Mouse (Mus musculus) limb, embryonic 15.5 days (tissue): ENCODE data around the gene Gpr150. TPM values are rescaled to one million over a fixed set of nuclear protein-coding genes. Genes with fewer than 3 reads are reported as not detected.

Experiments
- ATAC-seq: fragments of 200-750 bp; cut with Nextera tagmentation; 2 replicates; pipeline ENCODE4 v1.8.0; 2017; ENCODE audit warnings: low read depth, moderate TSS enrichment; ENCODE audit not compliant: insufficient number of reproducible peaks, low FRiP score, low TSS enrichment
- H3K27ac ChIP-seq: fragments of 300-500 bp; sonication (generic); 2 replicates; pipeline ENCODE4 v1.5.1; 2015; ENCODE audit warnings: moderate library complexity, mild to moderate bottlenecking, inconsistent platforms
- H3K27me3 ChIP-seq: fragments of 300-500 bp; sonication (generic); 2 replicates; pipeline ENCODE4 v1.6.1; 2015; ENCODE audit warnings: inconsistent platforms
- H3K36me3 ChIP-seq: fragments of 300-500 bp; sonication (generic); 2 replicates; pipeline ENCODE4 v1.6.1; 2015; ENCODE audit warnings: inconsistent platforms
- H3K4me1 ChIP-seq: fragments of 300-500 bp; sonication (generic); 2 replicates; pipeline ENCODE4 v1.6.1; 2015; ENCODE audit warnings: inconsistent platforms
- H3K4me2 ChIP-seq: fragments of 300-500 bp; sonication (generic); 2 replicates; pipeline ENCODE4 v1.6.1; 2015; ENCODE audit warnings: mild to moderate bottlenecking, inconsistent platforms
- H3K4me3 ChIP-seq: fragments of 300-500 bp; sonication (generic); 2 replicates; pipeline ENCODE4 v1.5.1; 2015; ENCODE audit warnings: mild to moderate bottlenecking, inconsistent platforms
- H3K9ac ChIP-seq: fragments of 300-500 bp; sonication (generic); 2 replicates; pipeline ENCODE4 v1.6.1; 2015; ENCODE audit warnings: inconsistent platforms
- H3K9me3 ChIP-seq: fragments of 300-500 bp; sonication (generic); 2 replicates; pipeline ENCODE4 v1.6.1; 2016; ENCODE audit warnings: inconsistent platforms
- WGBS: fragments of 180-500 bp; shearing (Covaris S2); methylation state at CpG from one replicate; pipeline ENCODE4 v1.1.7; 2015; 5-methylcytosine and 5-hydroxymethylcytosine counted together
- polyA plus RNA-seq: library from polyadenylated mRNA; unstranded; fragments of >200 nt; fragmentation: Nextera tagmentation; extraction: Ambion mirVana; gene quantifications from 2 replicates; pipeline ENCODE4 v1.2.1, GENCODE M21; 2015

Gene Gpr150
- 0.09 and 0.10 TPM in 2 replicates for polyA plus RNA-seq

DNA sequence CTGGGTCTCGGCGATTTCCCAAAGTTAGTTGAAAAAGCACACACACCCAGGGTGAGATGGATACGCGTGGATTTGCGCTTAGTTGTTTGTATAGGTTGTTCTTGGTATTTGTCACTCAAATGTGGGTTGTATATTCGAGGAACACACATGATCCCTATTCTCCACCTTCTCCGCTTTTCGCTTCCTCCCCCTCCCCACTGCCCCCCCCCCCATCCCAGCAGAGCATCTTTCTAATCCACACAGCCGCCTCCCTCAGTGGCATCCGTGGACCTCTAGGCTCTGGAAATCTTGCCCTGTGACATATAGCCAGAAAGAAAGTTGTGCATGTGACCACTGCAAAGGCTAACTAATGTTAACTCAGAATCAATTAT, at the start of gene Gpr150:
Gene Gpr150, minus strand, starts transcription at position 101 of the 371 bp plus-strand sequence.
- no peak for ATAC-seq
- peaks cover 51% of the 10 kb centered on the region for H3K27me3 ChIP-seq
- 0 out of 2 replicates have a peak within 1 kb of the TSS, but pooled peaks have one; percentile 5 for H3K9ac ChIP-seq
- no peak within 1 kb of the TSS for H3K27ac ChIP-seq
- H3K4me2 ChIP-seq: peak within 1 kb of the TSS; percentile 98
- no peaks in the 10 kb centered on the region for H3K9me3 ChIP-seq
- H3K36me3 ChIP-seq: no peaks in the 10 kb centered on the region
- WGBS: 16% methylated on average over 10 of the region's 10 CpGs
- peaks cover 16% of the 10 kb centered on the region for H3K4me1 ChIP-seq
- H3K4me3 ChIP-seq: peak within 1 kb of the TSS; percentile 50

DNA sequence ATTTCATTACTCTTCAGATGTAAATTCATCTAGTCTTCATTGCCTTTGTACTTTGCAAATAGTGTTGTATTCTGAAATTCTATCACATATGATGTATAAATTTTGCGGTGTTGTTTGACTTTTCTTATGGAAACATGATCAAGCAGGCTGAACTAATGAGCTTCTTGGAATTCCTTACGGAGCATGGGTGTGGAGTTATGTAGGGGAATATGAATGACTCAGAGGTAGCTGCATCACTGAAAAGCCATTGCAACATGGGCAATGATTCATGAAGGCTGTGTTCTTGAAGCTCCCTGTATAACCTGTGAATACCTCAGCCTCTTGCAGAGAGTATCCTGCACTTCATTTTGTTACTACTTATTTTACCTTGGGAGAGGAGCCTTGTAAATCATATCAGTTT, 45.2 kb upstream of the Gpr150 start:
- no peak for ATAC-seq
- Histone ChIP-seq H3K9me3 (no peaks in the 10 kb centered on the region), H3K4me1 (no peaks in the 10 kb centered on the region), H3K27ac (no peak overlapping the region), H3K4me3 (no peak overlapping the region), H3K9ac (no peak overlapping the region), H3K36me3 (peaks cover 14% of the 10 kb centered on the region), H3K27me3 (no peaks in the 10 kb centered on the region), H3K4me2 (no peak overlapping the region)
- 88% methylated on average over 2 of the region's 2 CpGs for WGBS

DNA sequence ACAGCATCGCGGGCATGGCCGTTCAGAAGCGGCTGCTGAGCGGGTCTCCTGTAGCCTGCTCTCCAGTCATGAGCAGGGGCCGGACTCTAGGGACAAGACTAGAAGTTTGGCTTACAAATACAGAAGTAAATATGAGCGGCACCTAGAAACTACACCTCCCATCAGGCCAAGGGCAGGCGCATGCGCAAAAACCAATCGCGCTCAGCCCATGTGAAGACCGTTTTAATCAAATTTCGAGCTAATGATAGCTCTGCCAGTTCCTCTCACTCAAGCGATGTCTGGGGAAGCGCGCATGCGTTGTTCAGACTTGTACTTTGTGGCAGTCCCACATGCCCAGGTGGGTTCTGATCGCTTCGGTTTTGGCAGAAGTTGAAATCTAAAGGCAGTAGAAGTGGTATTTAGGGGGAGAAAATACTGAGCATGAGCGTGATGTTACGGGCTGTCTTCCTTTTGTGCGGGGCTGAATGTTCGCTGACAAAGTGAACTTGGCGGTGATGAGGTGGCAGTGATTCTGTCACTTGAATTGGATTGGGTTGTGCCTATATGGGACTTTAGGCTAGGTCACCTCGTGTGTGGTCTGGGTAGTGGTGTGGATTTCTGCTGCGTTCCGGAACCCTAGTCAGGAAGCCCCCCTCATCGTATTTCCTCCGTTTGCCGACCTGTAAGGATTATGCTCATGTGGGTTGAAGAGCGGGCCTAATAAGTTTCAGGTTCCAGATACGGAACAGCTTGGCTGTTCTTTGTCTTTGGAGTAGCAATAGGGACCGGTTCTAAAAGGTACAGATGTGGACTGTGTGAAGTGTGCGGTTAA, 41.9 kb upstream of the Gpr150 start, which contains the start of the genes Arsk and Ttc37:
Gene Arsk, minus strand, starts transcription at position 168 of the 811 bp plus-strand sequence.
Gene Ttc37, plus strand, starts transcription at position 242 of the 811 bp plus-strand sequence.
- H3K36me3 ChIP-seq: peaks cover 16% of the 10 kb centered on the region
- peak; percentile 93 for ATAC-seq
- H3K27me3 ChIP-seq: no peaks in the 10 kb centered on the region
- H3K9me3 ChIP-seq: no peaks in the 10 kb centered on the region
- H3K4me3 ChIP-seq: peak within 1 kb of the TSS; percentile 66
- peak within 1 kb of the TSS; percentile 58 for H3K9ac ChIP-seq
- no peaks in the 10 kb centered on the region for H3K4me1 ChIP-seq
- WGBS: under 1% methylated on average over 34 of the region's 34 CpGs
- peak within 1 kb of the TSS; percentile 86 for H3K27ac ChIP-seq
- peak within 1 kb of the TSS; percentile 54 for H3K4me2 ChIP-seq

DNA sequence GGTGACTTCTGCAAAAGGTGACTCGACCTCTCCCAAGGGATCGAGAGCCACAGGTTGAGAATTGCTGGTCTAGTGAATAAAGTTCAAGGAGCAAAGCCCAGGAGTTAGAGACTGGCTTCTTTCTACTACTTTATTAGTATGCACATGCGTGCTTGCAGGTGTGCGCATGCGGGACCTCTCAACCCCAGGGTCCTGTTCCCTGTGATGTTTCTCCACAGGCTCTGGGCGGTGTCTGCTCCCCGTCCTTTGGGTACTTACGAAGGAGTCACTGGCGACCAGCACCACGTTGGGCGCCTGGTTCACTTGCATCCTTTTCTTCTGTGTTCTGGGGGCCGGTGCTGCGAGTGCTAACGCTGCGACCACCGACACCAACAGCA, 41.3 kb upstream of the Gpr150 start:
- Histone ChIP-seq H3K9ac (peak overlapping the region; percentile 58), H3K27me3 (no peaks in the 10 kb centered on the region), H3K4me3 (peak overlapping the region; percentile 66), H3K4me2 (peak overlapping the region; percentile 49), H3K9me3 (no peaks in the 10 kb centered on the region), H3K27ac (peak overlapping the region; percentile 86), H3K36me3 (peaks cover 12% of the 10 kb centered on the region), H3K4me1 (no peaks in the 10 kb centered on the region)
- 5% methylated on average over 16 of the region's 16 CpGs for WGBS
- peak; percentile 76 for ATAC-seq

DNA sequence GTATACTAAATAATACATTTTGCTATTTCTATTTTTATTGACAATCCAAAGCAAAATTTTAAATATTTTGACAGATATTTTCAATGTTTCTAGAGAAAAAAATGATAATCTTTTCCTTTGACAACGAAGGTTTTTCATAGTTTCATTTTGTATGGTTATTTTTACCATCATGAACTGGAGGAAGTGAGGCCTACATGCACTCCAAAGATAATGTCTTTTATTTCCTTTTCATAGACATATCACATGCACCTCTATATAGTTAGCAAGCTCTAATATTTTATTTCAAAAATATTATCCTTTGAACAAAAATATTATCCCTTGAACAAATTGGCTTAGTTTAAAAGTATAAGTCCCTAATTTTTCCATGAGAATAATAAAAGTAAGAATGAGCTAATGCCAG, 17.5 kb upstream of the Gpr150 start:
- 80% methylated on average over 1 of the region's 1 CpGs for WGBS
- Histone ChIP-seq H3K9me3 (no peaks in the 10 kb centered on the region), H3K4me3 (no peak overlapping the region), H3K36me3 (no peaks in the 10 kb centered on the region), H3K4me2 (no peak overlapping the region), H3K27me3 (no peaks in the 10 kb centered on the region), H3K9ac (no peak overlapping the region), H3K27ac (no peak overlapping the region), H3K4me1 (no peaks in the 10 kb centered on the region)
- no peak for ATAC-seq

DNA sequence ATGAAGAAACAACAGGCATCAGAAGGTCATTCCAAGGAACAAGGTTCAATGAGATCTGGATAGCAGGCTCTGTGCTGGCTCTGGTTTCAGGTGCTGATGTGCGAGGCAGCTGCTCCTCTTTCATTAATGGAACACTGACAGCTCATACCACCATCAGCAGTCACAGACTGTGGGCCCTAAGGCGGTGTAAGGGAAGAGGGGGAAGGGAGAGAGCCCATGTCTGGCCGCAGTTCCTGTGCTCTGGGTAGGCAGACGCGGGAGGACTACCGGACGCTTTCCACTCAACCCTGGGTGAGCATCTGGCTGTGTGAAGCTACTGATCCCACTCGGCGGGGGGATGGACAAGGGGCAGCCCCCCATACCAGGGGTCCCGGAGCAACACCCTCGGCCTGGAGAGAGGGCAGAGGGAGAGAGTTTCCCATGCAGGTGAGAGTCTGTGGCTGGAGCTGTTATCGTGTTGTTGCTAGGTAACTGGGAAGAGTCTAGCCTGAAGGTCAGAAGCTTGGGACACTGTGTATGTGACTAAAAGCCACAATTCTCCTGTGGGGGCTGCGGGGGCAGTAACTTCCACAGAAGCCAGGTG, 7.7 kb upstream of the Gpr150 start:
- H3K4me3 ChIP-seq: no peak overlapping the region
- no peak overlapping the region for H3K9ac ChIP-seq
- H3K9me3 ChIP-seq: no peaks in the 10 kb centered on the region
- H3K36me3 ChIP-seq: peaks cover 12% of the 10 kb centered on the region; the same call in 1 of the 2 replicates
- H3K27ac ChIP-seq: no peak overlapping the region
- peak; percentile 35; the same call in 1 of the 2 replicates for ATAC-seq
- no peaks in the 10 kb centered on the region for H3K27me3 ChIP-seq
- H3K4me2 ChIP-seq: no peak overlapping the region
- 60% methylated on average over 13 of the region's 13 CpGs for WGBS
- H3K4me1 ChIP-seq: no peaks in the 10 kb centered on the region

DNA sequence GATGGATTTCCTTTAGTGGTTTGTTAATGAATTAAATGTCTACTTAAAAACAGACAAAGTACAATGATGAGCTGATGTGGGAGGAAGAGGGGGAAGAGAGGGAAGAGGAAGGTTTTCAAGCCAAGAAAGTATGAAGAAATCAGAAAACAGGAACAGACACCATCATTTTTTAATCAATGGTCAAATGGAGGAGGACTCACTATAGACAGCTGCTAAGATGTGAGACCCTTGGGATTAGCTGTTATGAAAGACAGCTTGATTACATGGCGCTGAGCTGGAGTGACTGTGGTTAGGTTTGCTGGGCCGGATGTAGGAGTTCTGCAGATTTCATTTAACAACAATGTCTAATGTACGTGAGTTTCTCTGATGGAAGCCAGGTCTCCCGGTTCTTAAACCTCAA, 6.8 kb upstream of the Gpr150 start:
- Histone ChIP-seq H3K27me3 (no peaks in the 10 kb centered on the region), H3K27ac (no peak overlapping the region), H3K4me1 (no peaks in the 10 kb centered on the region), H3K9me3 (no peaks in the 10 kb centered on the region), H3K4me2 (no peak overlapping the region), H3K4me3 (no peak overlapping the region), H3K9ac (no peak overlapping the region), H3K36me3 (peaks cover 12% of the 10 kb centered on the region; the same call in 1 of the 2 replicates)
- ATAC-seq: no peak
- WGBS: 64% methylated on average over 4 of the region's 4 CpGs

DNA sequence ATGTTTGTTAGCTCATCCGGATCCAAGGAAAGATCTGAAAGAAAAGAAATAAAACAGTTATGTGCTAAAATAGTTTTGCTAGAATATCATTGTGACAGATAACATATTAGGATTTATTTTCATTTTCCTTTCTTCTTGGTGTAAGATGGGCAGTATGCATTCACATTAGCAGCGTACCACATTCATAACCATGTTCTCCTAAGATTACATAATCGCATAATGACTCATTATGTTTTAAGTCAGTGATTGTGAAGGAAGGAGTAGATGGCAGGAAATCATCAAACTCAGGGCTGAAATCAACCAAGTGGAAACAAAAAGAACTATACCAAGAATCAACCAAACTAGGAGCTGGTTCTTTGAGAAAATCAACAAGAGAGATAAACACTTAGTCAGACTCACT, 5.8 kb upstream of the Gpr150 start:
- H3K27ac ChIP-seq: no peak overlapping the region
- peaks cover 5% of the 10 kb centered on the region; the same call in 1 of the 2 replicates for H3K27me3 ChIP-seq
- H3K4me3 ChIP-seq: no peak overlapping the region
- WGBS: 97% methylated on average over 3 of the region's 3 CpGs
- peaks cover 12% of the 10 kb centered on the region; the same call in 1 of the 2 replicates for H3K36me3 ChIP-seq
- no peaks in the 10 kb centered on the region for H3K4me1 ChIP-seq
- no peaks in the 10 kb centered on the region for H3K9me3 ChIP-seq
- ATAC-seq: no peak
- no peak overlapping the region for H3K9ac ChIP-seq
- no peak overlapping the region for H3K4me2 ChIP-seq

DNA sequence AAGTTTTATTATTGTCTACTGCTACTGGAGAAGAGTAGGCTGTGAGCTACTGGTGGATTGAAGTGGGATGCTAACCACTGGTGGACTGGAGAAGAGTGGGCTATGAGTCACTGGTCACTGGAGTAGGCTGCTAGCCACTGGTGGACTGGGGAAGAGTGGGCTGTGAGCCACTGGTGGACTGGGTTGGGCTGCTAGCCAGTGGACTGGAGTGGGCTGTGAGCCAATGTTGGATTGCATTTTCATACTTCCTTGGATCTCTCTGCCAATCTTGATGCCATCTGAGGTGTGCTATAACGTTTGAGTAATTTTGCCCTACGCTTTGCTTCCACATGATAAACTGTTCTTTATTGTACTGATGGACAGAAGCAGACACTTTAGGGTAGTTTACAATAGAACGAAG, 5.3 kb upstream of the Gpr150 start:
- no peak for ATAC-seq
- 80% methylated on average over 3 of the region's 3 CpGs for WGBS

GRCm38 (mm10) chr13:76059591-76059990, 2.8 kb upstream of the Gpr150 start:
- Histone ChIP-seq H3K4me2 (no peak overlapping the region), H3K27me3 (peaks cover 34% of the 10 kb centered on the region)
- 93% methylated on average over 4 of the region's 4 CpGs for WGBS

More for the DNA sequence above, 5.3 kb upstream of the Gpr150 start:
- no peaks in the 10 kb centered on the region for H3K9me3 ChIP-seq
- H3K4me3 ChIP-seq: no peak overlapping the region
- H3K27ac ChIP-seq: no peak overlapping the region
- H3K27me3 ChIP-seq: peaks cover 10% of the 10 kb centered on the region; the same call in 1 of the 2 replicates
- H3K36me3 ChIP-seq: peaks cover 12% of the 10 kb centered on the region; the same call in 1 of the 2 replicates
- no peak overlapping the region for H3K4me2 ChIP-seq
- H3K9ac ChIP-seq: no peak overlapping the region
- H3K4me1 ChIP-seq: no peaks in the 10 kb centered on the region

GRCm38 (mm10) chr13:76057267-76058069, 672 bp upstream of the Gpr150 start:
- no peak overlapping the region for H3K27ac ChIP-seq
- H3K4me3 ChIP-seq: no peak overlapping the region
- H3K9ac ChIP-seq: no peak overlapping the region
- peaks cover 4% of the 10 kb centered on the region; the same call in 1 of the 2 replicates for H3K36me3 ChIP-seq
- no peak overlapping the region for H3K4me2 ChIP-seq
- ATAC-seq: no peak
- H3K9me3 ChIP-seq: no peaks in the 10 kb centered on the region
- WGBS: 62% methylated on average over 10 of the region's 10 CpGs
- H3K4me1 ChIP-seq: peaks cover 16% of the 10 kb centered on the region
- peaks cover 51% of the 10 kb centered on the region for H3K27me3 ChIP-seq

More at GRCm38 (mm10) chr13:76059591-76059990, 2.8 kb upstream of the Gpr150 start:
- Histone ChIP-seq H3K27ac (no peak overlapping the region), H3K36me3 (peaks cover 7% of the 10 kb centered on the region; the same call in 1 of the 2 replicates), H3K4me1 (peaks cover 16% of the 10 kb centered on the region), H3K4me3 (no peak overlapping the region), H3K9ac (no peak overlapping the region), H3K9me3 (no peaks in the 10 kb centered on the region)
- no peak for ATAC-seq
